Comparison of ENCODE assay signal across 10 mouse cellular contexts in genomic region chr4:125175591-125175990, GRCm38 (mm10). TPM values are rescaled to one million over a fixed set of nuclear protein-coding genes. Genes with fewer than 3 reads are reported as not detected.
DNase-seq lines count a peak whose midpoint lies in the region; ATAC-seq and TF ChIP-seq lines count a peak whose summit lies in the region.
"Had no signal": no experiment of that assay in that cellular context is flagged by ENCODE, and none has a peak within 500 bp of the region (broad histone marks: within the 10 kb centered on the region; RNA-seq: fewer than 3 reads in every experiment).

No protein-coding gene starts in this region.

- H3K9ac ChIP-seq in heart, embryonic 11.5 days (ENCODE audit: low read depth, low read length): no peak overlapping the region

- DNase-seq in heart, adult 8-10 months (ENCODE audit: low spot score): peak; percentile 6
- DNase-seq in urinary bladder, postnatal 14 days (ENCODE audit: low spot score): peak; percentile 29
- DNase-seq in urinary bladder, adult 2 months (ENCODE audit: low spot score): no peak
- peak; percentile 14 to 42 for DNase-seq in heart, postnatal 36 days
- DNase-seq in testis, postnatal 14 days (ENCODE audit: low spot score): peak; percentile 42
- DNase-seq in left cerebral cortex, adult 2 months (ENCODE audit: extremely low spot score in 1 of 2, low spot score in 2 of 2): no peak

- intact Hi-C loops in heart, postnatal 36 days (cut with DNase I): no loop called here
- intact Hi-C loops in left cerebral cortex, adult 2 months (cut with DNase I): no loop called here

- H3K27ac ChIP-seq in heart, embryonic 11.5 days (ENCODE audit: low read depth, low read length): no peak overlapping the region
- H3K27ac ChIP-seq in left cerebral cortex, adult 2 months: no peak overlapping the region
- H3K27ac ChIP-seq: macrophage had no signal

- no peak for ATAC-seq in heart, embryonic 11.5 days (replicated peaks; ENCODE audit: insufficient number of reproducible peaks, low FRiP score, low TSS enrichment)
- ATAC-seq in megakaryocyte-erythroid progenitor cell, adult 5-6 weeks (replicated peaks; ENCODE audit: low FRiP score, low TSS enrichment, poor library complexity, severe bottlenecking): no peak

- H3K4me3 ChIP-seq in heart, embryonic 11.5 days (ENCODE audit: low read depth, low read length): no peak overlapping the region
- no peak overlapping the region for H3K4me3 ChIP-seq in left cerebral cortex, adult 2 months
- H3K4me3 ChIP-seq: erythroblast, embryonic 14.5 days had no signal

- H3K36me3 ChIP-seq in heart, embryonic 11.5 days (ENCODE audit: control insufficient read depth, insufficient read depth, low read length): no peaks in the 10 kb centered on the region

- whole genome bisulfite sequencing in heart, embryonic 11.5 days (ENCODE audit: insufficient replicate concordance): 80% methylated on average over 2 of the region's 2 CpGs

- H3K9me3 ChIP-seq in heart, embryonic 11.5 days (replicated peaks; ENCODE audit: control insufficient read depth, low read length): no peaks in the 10 kb centered on the region

- peaks cover 5% of the 10 kb centered on the region; the same call in 1 of the 2 replicates for H3K27me3 ChIP-seq in heart, embryonic 11.5 days (ENCODE audit: control insufficient read depth, insufficient read depth, low read length)

- H3K4me2 ChIP-seq in heart, embryonic 11.5 days: no peak overlapping the region

- TF ChIP-seq CTCF in left cerebral cortex, adult 2 months (IDR thresholded peaks at IDR 0.05): no peak

- no peaks in the 10 kb centered on the region for H3K4me1 ChIP-seq in heart, embryonic 11.5 days (ENCODE audit: control insufficient read depth, insufficient read depth, low read length)

RNA-seq across cellular contexts. Expression of gene Zc3h12a, which starts 48.0 kb away (rescaled TPM):
- 1 to 10 TPM; 3.5 to 5.7 (median 3.9) TPM for total RNA-seq in heart, adult 8-10 months (2022)
- polyA plus RNA-seq in heart, embryonic 11.5 days (2014; fragmentation: Nextera tagmentation; extraction: Ambion mirVana): 1.1 TPM in 2 replicates
- 12.5 and 13.1 TPM in 2 replicates for polyA plus RNA-seq in urinary bladder, adult 2 months (2012; rRNA removed)
- total RNA-seq in heart, postnatal 36 days (2021): 1 to 10 TPM; 3.3 to 4.5 TPM
- total RNA-seq in megakaryocyte-erythroid progenitor cell, adult 5-6 weeks (2014; fragmentation: Nextera tagmentation): 3.8 and 4.7 TPM in 2 replicates
- 2.7 and 5.6 TPM in 2 replicates for total RNA-seq in megakaryocyte-erythroid progenitor cell, adult 5-6 weeks (2017)
- total RNA-seq in left cerebral cortex, adult 2 months (2021): under 1 TPM; 0.79 to 1.00 TPM

Comparison
In these comparisons a context has a peak if more than half of its experiments do, and no peak if none do; other contexts are left out.
1. DNase-seq: peak in heart, adult 8-10 months (single experiment), urinary bladder, postnatal 14 days (single experiment), heart, postnatal 36 days (2 of 2) and testis, postnatal 14 days (single experiment); none in urinary bladder, adult 2 months (single experiment) and left cerebral cortex, adult 2 months (0 of 2).